Mouse (Mus musculus): ENCODE results near the gene Rab3il1. TPM values are rescaled to one million over a fixed set of nuclear protein-coding genes. Genes with fewer than 3 reads are reported as not detected.

Gene Rab3il1
- total and polyA plus RNA-seq, 3 experiments, result 0.04 TPM; not detected in 2

GRCm38 (mm10) chr19:10034785-10035447, 33.4 kb downstream of the Rab3il1 start:
- Histone ChIP-seq H3K4me3 (replicated peaks in 1 of 3; ENCODE audit: low read depth in 2 of 3, low read length in 2 of 3, poor library complexity in 1 of 3) (no peak overlapping the region), H3K36me3 (replicated peaks in 1 of 2; ENCODE audit: control insufficient read depth in 1 of 2, insufficient read depth in 1 of 2, low read length in 1 of 2) (no peaks in the 10 kb centered on the region), H3K4me1 (ENCODE audit: control insufficient read depth in 1 of 2, insufficient read depth in 2 of 2) (no peaks in the 10 kb centered on the region), H3K9ac (ENCODE audit: insufficient read depth, low read depth) (no peak overlapping the region), H3K27me3 (replicated peaks) (peaks cover 48% of the 10 kb centered on the region), H3K79me2 (replicated peaks; ENCODE audit: control insufficient read depth, extremely low read depth, insufficient read depth, poor library complexity, severe bottlenecking) (no peaks in the 10 kb centered on the region), H3K9me3 (replicated peaks; ENCODE audit: low read length) (no peaks in the 10 kb centered on the region), H3K27ac (ENCODE audit: insufficient read depth, low read depth) (no peak overlapping the region), H3K4me2 (ENCODE audit: insufficient read depth, low read depth, poor library complexity, severe bottlenecking) (no peak overlapping the region)
- DNase-seq (ENCODE audit: extremely low read depth), result peak; percentile 77
- in situ Hi-C loops (cut with MboI; ENCODE audit: low pct_ligation_motif_present, low pct_unique_long_range_greater_than_20kb, low sequenced_read_pairs) (loop anchor here (5.0 to 10.0 kb wide), 3 partner anchors 43 to 170 kb away; partner anchors contain the start of genes Fen1 and Tmem258), dilution Hi-C loops (cut with MboI; ENCODE audit: extremely low pct_ligation_motif_present, extremely low pct_unique_long_range_greater_than_20kb, low sequenced_read_pairs) (no loop called here)
- TF ChIP-seq SMC3 (IDR thresholded peaks at IDR 0.05; ENCODE audit: low read depth, low read length) (peak; percentile 89), RAD21 (IDR thresholded peaks at IDR 0.05; ENCODE audit: low read depth, low read length) (peak; percentile 89), ZC3H11A (IDR thresholded peaks at IDR 0.05; ENCODE audit: low read depth, low read length) (peak; percentile 25; the same call in 1 of the 2 replicates), CTCF (conservative IDR thresholded peaks at IDR 0.05 in 1 of 2, IDR thresholded peaks at IDR 0.05 in 1 of 2; ENCODE audit: low read depth in 2 of 2, low read length in 2 of 2) (peak; percentile 69 to 94), HCFC1 (IDR thresholded peaks at IDR 0.05; ENCODE audit: low read depth, low read length) (no peak)

GRCm38 (mm10) chr19:10037534-10037933, 36.1 kb downstream of the Rab3il1 start:
- in situ Hi-C loops (cut with MboI; ENCODE audit: low pct_ligation_motif_present, low pct_unique_long_range_greater_than_20kb, low sequenced_read_pairs), result loop anchor here (5.0 to 10.0 kb wide), 2 partner anchors 125 to 167 kb away; partner anchors contain the start of genes Fen1 and Tmem258
- dilution Hi-C loops (cut with MboI; ENCODE audit: extremely low pct_ligation_motif_present, extremely low pct_unique_long_range_greater_than_20kb, low sequenced_read_pairs), result no loop called here

GRCm38 (mm10) chr19:10038364-10038763, 36.9 kb downstream of the Rab3il1 start:
- Histone ChIP-seq H3K79me2 (replicated peaks; ENCODE audit: control insufficient read depth, extremely low read depth, insufficient read depth, poor library complexity, severe bottlenecking) (no peaks in the 10 kb centered on the region), H3K4me1 (ENCODE audit: control insufficient read depth in 1 of 2, insufficient read depth in 2 of 2) (no peaks in the 10 kb centered on the region; a peak in 1 of 4 replicates), H3K27me3 (replicated peaks) (peaks cover 19% of the 10 kb centered on the region), H3K4me3 (replicated peaks in 1 of 3; ENCODE audit: low read depth in 2 of 3, low read length in 2 of 3, poor library complexity in 1 of 3) (no peak overlapping the region), H3K36me3 (replicated peaks in 1 of 2; ENCODE audit: control insufficient read depth in 1 of 2, insufficient read depth in 1 of 2, low read length in 1 of 2) (no peaks in the 10 kb centered on the region), H3K4me2 (ENCODE audit: insufficient read depth, low read depth, poor library complexity, severe bottlenecking) (no peak overlapping the region), H3K9me3 (replicated peaks; ENCODE audit: low read length) (peaks cover 4% of the 10 kb centered on the region), H3K9ac (ENCODE audit: insufficient read depth, low read depth) (no peak overlapping the region), H3K27ac (ENCODE audit: insufficient read depth, low read depth) (no peak overlapping the region)
- TF ChIP-seq NELFE (IDR thresholded peaks at IDR 0.05; ENCODE audit: low read depth, low read length), result no peak
- no peak for TF ChIP-seq CTCF (conservative IDR thresholded peaks at IDR 0.05 in 1 of 2, IDR thresholded peaks at IDR 0.05 in 1 of 2; ENCODE audit: low read depth in 2 of 2, low read length in 2 of 2)
- no peak for TF ChIP-seq TCF12 (IDR thresholded peaks at IDR 0.05; ENCODE audit: low read depth, low read length)
- no peak for TF ChIP-seq NRF1 (IDR thresholded peaks at IDR 0.05; ENCODE audit: low read depth, low read length)
- TF ChIP-seq USF1 (IDR thresholded peaks at IDR 0.05; ENCODE audit: low read depth, low read length), result no peak
- TF ChIP-seq GABPA (IDR thresholded peaks at IDR 0.05; ENCODE audit: insufficient replicate concordance, low read depth, low read length), result no peak
- TF ChIP-seq E2F4 (IDR thresholded peaks at IDR 0.05; ENCODE audit: insufficient replicate concordance, low read depth, low read length), result no peak
- in situ Hi-C loops (cut with MboI; ENCODE audit: low pct_ligation_motif_present, low pct_unique_long_range_greater_than_20kb, low sequenced_read_pairs), result loop anchor here (5.0 to 10.0 kb wide), 2 partner anchors 126 to 166 kb away; partner anchors contain the start of genes Fen1 and Tmem258
- DNase-seq (ENCODE audit: extremely low read depth), result no peak
- dilution Hi-C loops (cut with MboI; ENCODE audit: extremely low pct_ligation_motif_present, extremely low pct_unique_long_range_greater_than_20kb, low sequenced_read_pairs), result no loop called here

More at GRCm38 (mm10) chr19:10037534-10037933, 36.1 kb downstream of the Rab3il1 start:
- Histone ChIP-seq H3K4me1 (ENCODE audit: control insufficient read depth in 1 of 2, insufficient read depth in 2 of 2) (no peaks in the 10 kb centered on the region), H3K4me2 (ENCODE audit: insufficient read depth, low read depth, poor library complexity, severe bottlenecking) (no peak overlapping the region), H3K36me3 (replicated peaks in 1 of 2; ENCODE audit: control insufficient read depth in 1 of 2, insufficient read depth in 1 of 2, low read length in 1 of 2) (no peaks in the 10 kb centered on the region), H3K9me3 (replicated peaks; ENCODE audit: low read length) (peaks cover 4% of the 10 kb centered on the region), H3K27ac (ENCODE audit: insufficient read depth, low read depth) (no peak overlapping the region), H3K9ac (ENCODE audit: insufficient read depth, low read depth) (no peak overlapping the region), H3K79me2 (replicated peaks; ENCODE audit: control insufficient read depth, extremely low read depth, insufficient read depth, poor library complexity, severe bottlenecking) (no peaks in the 10 kb centered on the region), H3K4me3 (replicated peaks in 1 of 3; ENCODE audit: low read depth in 2 of 3, low read length in 2 of 3, poor library complexity in 1 of 3) (no peak overlapping the region), H3K27me3 (replicated peaks) (peaks cover 26% of the 10 kb centered on the region)
- TF ChIP-seq HCFC1 (IDR thresholded peaks at IDR 0.05; ENCODE audit: low read depth, low read length), result no peak
- TF ChIP-seq IRF4 (IDR thresholded peaks at IDR 0.05; ENCODE audit: low read depth, low read length), result no peak
- TF ChIP-seq RAD21 (IDR thresholded peaks at IDR 0.05; ENCODE audit: low read depth, low read length), result no peak
- no peak for TF ChIP-seq PAX5 (IDR thresholded peaks at IDR 0.05; ENCODE audit: low read length)
- no peak for TF ChIP-seq USF1 (IDR thresholded peaks at IDR 0.05; ENCODE audit: low read depth, low read length)
- no peak for TF ChIP-seq EP300 (IDR thresholded peaks at IDR 0.05; ENCODE audit: low read length)
- no peak for TF ChIP-seq MXI1 (IDR thresholded peaks at IDR 0.05; ENCODE audit: low read depth, low read length)
- TF ChIP-seq TBP (conservative IDR thresholded peaks at IDR 0.05; ENCODE audit: low read depth, low read length), result no peak
- TF ChIP-seq NELFE (IDR thresholded peaks at IDR 0.05; ENCODE audit: low read depth, low read length), result no peak
- no peak for TF ChIP-seq E2F4 (IDR thresholded peaks at IDR 0.05; ENCODE audit: insufficient replicate concordance, low read depth, low read length)
- no peak for TF ChIP-seq UBTF (IDR thresholded peaks at IDR 0.05; ENCODE audit: low read depth, low read length)
- no peak for TF ChIP-seq RCOR1 (conservative IDR thresholded peaks at IDR 0.05; ENCODE audit: low read depth, low read length)
- TF ChIP-seq ELF1 (IDR thresholded peaks at IDR 0.05; ENCODE audit: low read depth, low read length), result no peak
- no peak for TF ChIP-seq ZC3H11A (IDR thresholded peaks at IDR 0.05; ENCODE audit: low read depth, low read length)
- no peak for TF ChIP-seq MEF2A (IDR thresholded peaks at IDR 0.05; ENCODE audit: borderline replicate concordance, low read depth, low read length)
- TF ChIP-seq MAZ (IDR thresholded peaks at IDR 0.05; ENCODE audit: low read depth, low read length), result no peak
- DNase-seq (ENCODE audit: extremely low read depth), result no peak
